In the genomic region with DNA sequence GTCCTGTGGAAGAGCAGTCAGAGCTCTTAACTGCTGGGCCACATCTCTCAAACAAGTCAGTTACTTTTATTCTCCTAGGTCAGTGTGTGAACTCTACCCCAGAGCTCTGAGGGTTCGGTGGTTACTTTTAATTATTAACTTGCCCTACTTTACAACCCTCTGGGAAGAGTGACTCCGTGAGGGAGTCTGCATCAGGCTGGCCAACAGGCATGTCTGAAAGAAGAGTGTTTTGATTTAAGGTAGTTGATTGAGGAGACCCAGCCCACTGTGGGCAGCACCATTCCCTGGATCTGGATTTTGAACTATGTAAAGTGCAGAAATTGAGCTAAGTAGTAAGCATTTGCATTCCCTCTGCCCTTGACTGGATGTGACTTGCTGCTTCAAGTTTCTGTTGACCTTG, we compare ENCODE assay signal across 17 mouse cellular contexts. TPM values are rescaled to one million over a fixed set of nuclear protein-coding genes. Genes with fewer than 3 reads are reported as not detected.
A peak's percentile ranks its signal among the peaks of the same experiment; 100 is the strongest.
DNase-seq lines count a peak whose midpoint lies in the region; ATAC-seq and TF ChIP-seq lines count a peak whose summit lies in the region.
"Had no signal": no experiment of that assay in that cellular context is flagged by ENCODE, and none has a peak within 500 bp of the region (broad histone marks: within the 10 kb centered on the region; RNA-seq: fewer than 3 reads in every experiment).

No protein-coding gene starts in this region.

- no peak overlapping the region for H3K4me2 ChIP-seq in liver, embryonic 15.5 days
- H3K4me2 ChIP-seq in hindbrain, embryonic 16.5 days (ENCODE audit: low read length), result no peak overlapping the region
- H3K4me2 ChIP-seq: forebrain, embryonic 15.5 days; midbrain, embryonic 12.5 days had no signal

- H3K27me3 ChIP-seq in liver, adult 2 months (ENCODE audit: control insufficient read depth, insufficient read depth, low read length), result no peaks in the 10 kb centered on the region
- no peaks in the 10 kb centered on the region for H3K27me3 ChIP-seq in liver, embryonic 15.5 days
- H3K27me3 ChIP-seq in hindbrain, embryonic 16.5 days (replicated peaks; ENCODE audit: control insufficient read depth, insufficient read depth, low read length), result no peaks in the 10 kb centered on the region
- H3K27me3 ChIP-seq: forebrain, embryonic 15.5 days; midbrain, embryonic 12.5 days had no signal

- 19% methylated on average over 2 of the region's 2 CpGs for WGBS in liver, adult 2 months
- WGBS in liver, embryonic 15.5 days (ENCODE audit: insufficient replicate concordance), result 67% methylated on average over 2 of the region's 2 CpGs
- WGBS in hindbrain, embryonic 16.5 days, result 56% methylated on average over 2 of the region's 2 CpGs

- peak; percentile 91 for DNase-seq in liver, adult 2 months (ENCODE audit: extremely low read depth, low read depth, low spot score)
- DNase-seq in liver, result no peak
- DNase-seq in kidney, postnatal 14 days, result peak; percentile 62
- no peak for DNase-seq in thymus, postnatal 36 days
- no peak for DNase-seq in cerebellum, adult 8-10 months
- no peak for DNase-seq in right cerebral cortex, postnatal 10 days (ENCODE audit: low spot score in 2 of 2)
- DNase-seq: adrenal gland, postnatal 25 days; cerebellum, postnatal 10 days; gastrocnemius, postnatal 10 days; heart, postnatal 10 days; lung, adult 18-20 months had no signal

- H3K9ac ChIP-seq in liver, adult 2 months (ENCODE audit: low read depth, low read length), result no peak overlapping the region
- no peak overlapping the region for H3K9ac ChIP-seq in liver, embryonic 15.5 days
- H3K9ac ChIP-seq in hindbrain, embryonic 16.5 days (ENCODE audit: low read depth, low read length), result no peak overlapping the region
- H3K9ac ChIP-seq: forebrain, embryonic 15.5 days; midbrain, embryonic 12.5 days had no signal

- no peak for TF ChIP-seq POLR2A in liver, adult 2 months (IDR thresholded peaks at IDR 0.05; ENCODE audit: extremely low read depth, insufficient read depth, low read length)

- peak; percentile 67 for ATAC-seq in liver, embryonic 15.5 days (ENCODE audit: insufficient read depth)
- ATAC-seq in hindbrain, embryonic 16.5 days, result no peak
- ATAC-seq: forebrain, embryonic 15.5 days; hindbrain, postnatal 0 days had no signal

- H3K36me3 ChIP-seq in liver, adult 2 months (ENCODE audit: control insufficient read depth, insufficient read depth, low read length), result no peaks in the 10 kb centered on the region
- peaks cover 27% of the 10 kb centered on the region for H3K36me3 ChIP-seq in liver, embryonic 15.5 days (replicated peaks)
- peaks cover 23% of the 10 kb centered on the region for H3K36me3 ChIP-seq in hindbrain, embryonic 16.5 days (ENCODE audit: control insufficient read depth, insufficient read depth, low read length)

- peaks cover 15% of the 10 kb centered on the region for H3K4me1 ChIP-seq in liver, adult 2 months (ENCODE audit: control insufficient read depth, insufficient read depth, low read length)
- H3K4me1 ChIP-seq in liver, embryonic 15.5 days (replicated peaks), result peaks cover 6% of the 10 kb centered on the region
- H3K4me1 ChIP-seq in hindbrain, embryonic 16.5 days (ENCODE audit: control insufficient read depth, insufficient read depth, low read depth, low read length), result no peaks in the 10 kb centered on the region
- H3K4me1 ChIP-seq: forebrain, embryonic 15.5 days; midbrain, embryonic 12.5 days had no signal

- no peaks in the 10 kb centered on the region for H3K79me2 ChIP-seq in liver, adult 2 months (ENCODE audit: control insufficient read depth, insufficient read depth, low read length)

- H3K27ac ChIP-seq in liver, adult 2 months (replicated peaks; ENCODE audit: insufficient read depth, low read depth, low read length), result peak overlapping the region; percentile 64
- H3K27ac ChIP-seq in liver, embryonic 15.5 days (replicated peaks), result peak overlapping the region; percentile 54
- no peak overlapping the region for H3K27ac ChIP-seq in hindbrain, embryonic 16.5 days (ENCODE audit: low read depth, low read length)
- H3K27ac ChIP-seq: forebrain, embryonic 15.5 days; hindbrain, postnatal 0 days; macrophage; midbrain, embryonic 12.5 days had no signal

- no peak for TF ChIP-seq CTCF in liver, adult 2 months (IDR thresholded peaks at IDR 0.05; ENCODE audit: low read depth, low read length)

- no peaks in the 10 kb centered on the region for H3K9me3 ChIP-seq in liver, embryonic 15.5 days (replicated peaks)
- H3K9me3 ChIP-seq in hindbrain, embryonic 16.5 days (ENCODE audit: control insufficient read depth, low read length), result no peaks in the 10 kb centered on the region
- H3K9me3 ChIP-seq: forebrain, embryonic 15.5 days; midbrain, embryonic 12.5 days had no signal

- no peak overlapping the region for H3K4me3 ChIP-seq in liver, adult 2 months (ENCODE audit: insufficient read depth, low read depth, low read length)
- no peak overlapping the region for H3K4me3 ChIP-seq in liver, embryonic 15.5 days (replicated peaks)
- no peak overlapping the region for H3K4me3 ChIP-seq in hindbrain, embryonic 16.5 days (ENCODE audit: low read length)
- H3K4me3 ChIP-seq: forebrain, embryonic 15.5 days; midbrain, embryonic 12.5 days had no signal

RNA-seq across cellular contexts. Expression of gene Armc9, which starts 21.5 kb away (rescaled TPM):
- 4.3 and 4.4 TPM in 2 replicates for total RNA-seq in liver, adult 2 months (2014; rRNA removed)
- polyA plus RNA-seq in liver, adult 2 months (2012; rRNA removed), result 2.6 and 3.2 TPM in 2 replicates
- 8.9 and 9.3 TPM in 2 replicates for polyA plus RNA-seq in liver, embryonic 15.5 days (2015; fragmentation: Nextera tagmentation; extraction: Ambion mirVana)
- polyA plus RNA-seq in hindbrain, embryonic 16.5 days (2015; fragmentation: Nextera tagmentation; extraction: Ambion mirVana), result 34.5 and 36.9 TPM in 2 replicates

RNA-seq across cellular contexts. Expression of gene Gm21972, which starts 42.6 kb away (rescaled TPM):
- not detected in 2 replicates for total RNA-seq in liver, adult 2 months (2014; rRNA removed)
- 0.39 TPM in 1 of 2 replicates, not detected in the other for polyA plus RNA-seq in liver, adult 2 months (2012; rRNA removed)
- polyA plus RNA-seq in liver, embryonic 15.5 days (2015; fragmentation: Nextera tagmentation; extraction: Ambion mirVana), result not detected in 2 replicates
- 0.37 and 0.56 TPM in 2 replicates for polyA plus RNA-seq in hindbrain, embryonic 16.5 days (2015; fragmentation: Nextera tagmentation; extraction: Ambion mirVana)
- polyA plus RNA-seq: midbrain, embryonic 12.5 days had no signal

Comparison
In these comparisons a context has a peak if more than half of its experiments do, and no peak if none do; other contexts are left out.
1. DNase-seq: peak in liver, adult 2 months (single experiment) and kidney, postnatal 14 days (single experiment); none in liver (single experiment), thymus, postnatal 36 days (0 of 2), cerebellum, adult 8-10 months (single experiment) and right cerebral cortex, postnatal 10 days (0 of 2).